ENCODE assay signal across 23 mouse cellular contexts in the genomic region with DNA sequence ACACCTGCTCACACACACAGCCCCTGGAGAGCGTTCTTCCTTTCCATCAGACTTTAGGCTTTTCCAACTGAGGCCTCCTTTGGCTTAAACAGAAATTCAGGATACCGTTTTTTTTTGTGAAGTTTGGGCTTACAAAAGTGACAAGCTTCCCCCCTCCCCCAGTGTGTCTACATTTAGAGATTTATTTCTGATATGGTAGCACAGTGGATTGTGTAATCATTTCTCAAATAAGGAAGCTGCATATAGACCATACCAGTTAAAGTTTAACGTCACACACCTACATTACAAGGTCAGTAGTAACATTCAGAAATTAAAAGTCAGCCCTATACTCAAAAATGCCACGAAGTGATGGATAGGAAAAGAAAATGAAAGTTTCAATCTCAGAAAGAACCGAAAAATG. TPM values are rescaled to one million over a fixed set of nuclear protein-coding genes. Genes with fewer than 3 reads are reported as not detected.
A peak's percentile ranks its signal among the peaks of the same experiment; 100 is the strongest.
DNase-seq lines count a peak whose midpoint lies in the region; ATAC-seq and TF ChIP-seq lines count a peak whose summit lies in the region.
"Had no signal": no experiment of that assay in that cellular context is flagged by ENCODE, and none has a peak within 500 bp of the region (broad histone marks: within the 10 kb centered on the region; RNA-seq: fewer than 3 reads in every experiment).

No protein-coding gene starts in this region.

- no peak for TF ChIP-seq CTCF in stomach, postnatal 0 days (IDR thresholded peaks at IDR 0.05; ENCODE audit: low read depth)

- H3K79me2 ChIP-seq in macrophage (ENCODE audit: inconsistent target), result no peaks in the 10 kb centered on the region

- no peak for TF ChIP-seq EP300 in stomach, postnatal 0 days (optimal IDR thresholded peaks at IDR 0.05)

- ATAC-seq in heart, embryonic 13.5 days (ENCODE audit: extremely low read depth, insufficient number of reproducible peaks, low FRiP score, low TSS enrichment), result no peak
- no peak for ATAC-seq in stomach, embryonic 15.5 days (ENCODE audit: insufficient read depth, low FRiP score, low read depth)
- no peak for ATAC-seq in stomach, postnatal 0 days (ENCODE audit: low FRiP score, low TSS enrichment)
- ATAC-seq in hindbrain, embryonic 11.5 days (ENCODE audit: low FRiP score), result no peak
- ATAC-seq in forebrain, embryonic 12.5 days (ENCODE audit: low FRiP score), result no peak
- ATAC-seq: forebrain, embryonic 14.5 days; midbrain, embryonic 16.5 days had no signal

- no peak overlapping the region for H3K4me3 ChIP-seq in heart, embryonic 13.5 days
- H3K4me3 ChIP-seq in stomach, embryonic 15.5 days (replicated peaks), result no peak overlapping the region
- H3K4me3 ChIP-seq in stomach, postnatal 0 days (ENCODE audit: low read depth, low read length), result no peak overlapping the region
- no peak overlapping the region for H3K4me3 ChIP-seq in macrophage (ENCODE audit: inconsistent target)
- no peak overlapping the region for H3K4me3 ChIP-seq in hindbrain, embryonic 11.5 days (ENCODE audit: low read depth, low read length)
- H3K4me3 ChIP-seq in forebrain, embryonic 12.5 days (replicated peaks), result no peak overlapping the region
- H3K4me3 ChIP-seq: heart, embryonic 10.5 days; hindbrain, embryonic 10.5 days; limb, embryonic 12.5 days; myocyte; neural tube, embryonic 13.5 days had no signal

- H3K36me3 ChIP-seq in heart, embryonic 13.5 days, result peaks cover 7% of the 10 kb centered on the region
- H3K36me3 ChIP-seq in stomach, embryonic 15.5 days, result 0 out of 2 replicates have a peak, but pooled peaks cover 6% of the 10 kb centered on the region
- no peaks in the 10 kb centered on the region for H3K36me3 ChIP-seq in stomach, postnatal 0 days (ENCODE audit: control insufficient read depth, insufficient read depth, low read length)
- H3K36me3 ChIP-seq in macrophage (ENCODE audit: inconsistent target), result no peaks in the 10 kb centered on the region
- H3K36me3 ChIP-seq in hindbrain, embryonic 11.5 days (ENCODE audit: control insufficient read depth, insufficient read depth, low read length), result no peaks in the 10 kb centered on the region
- H3K36me3 ChIP-seq in forebrain, embryonic 12.5 days (replicated peaks), result no peaks in the 10 kb centered on the region
- H3K36me3 ChIP-seq: hindbrain, embryonic 10.5 days; neural tube, embryonic 13.5 days had no signal

- intact Hi-C loops in heart, postnatal 36 days (cut with DNase I), result no loop called here

- peaks cover 34% of the 10 kb centered on the region for H3K4me1 ChIP-seq in heart, embryonic 13.5 days
- H3K4me1 ChIP-seq in stomach, embryonic 15.5 days, result peaks cover 12% of the 10 kb centered on the region; the same call in 1 of the 2 replicates
- H3K4me1 ChIP-seq in stomach, postnatal 0 days (replicated peaks; ENCODE audit: control insufficient read depth, insufficient read depth), result no peaks in the 10 kb centered on the region
- H3K4me1 ChIP-seq in hindbrain, embryonic 11.5 days (replicated peaks; ENCODE audit: control insufficient read depth, insufficient read depth, low read length), result no peaks in the 10 kb centered on the region
- no peaks in the 10 kb centered on the region for H3K4me1 ChIP-seq in forebrain, embryonic 12.5 days
- H3K4me1 ChIP-seq: neural tube, embryonic 13.5 days had no signal

- H3K27ac ChIP-seq in heart, embryonic 13.5 days (replicated peaks), result no peak overlapping the region
- H3K27ac ChIP-seq in stomach, embryonic 15.5 days, result peak overlapping the region; percentile 36; the same call in 1 of the 2 replicates
- no peak overlapping the region for H3K27ac ChIP-seq in stomach, postnatal 0 days (replicated peaks)
- peak overlapping the region; percentile 80 for H3K27ac ChIP-seq in macrophage
- H3K27ac ChIP-seq in hindbrain, embryonic 11.5 days (ENCODE audit: low read depth, low read length), result no peak overlapping the region
- no peak overlapping the region for H3K27ac ChIP-seq in forebrain, embryonic 12.5 days
- H3K27ac ChIP-seq: hindbrain, embryonic 10.5 days; limb, embryonic 12.5 days; neural tube, embryonic 13.5 days had no signal

- no peak overlapping the region for H3K4me2 ChIP-seq in heart, embryonic 13.5 days
- H3K4me2 ChIP-seq in stomach, embryonic 15.5 days, result no peak overlapping the region
- no peak overlapping the region for H3K4me2 ChIP-seq in stomach, postnatal 0 days (replicated peaks; ENCODE audit: low read depth)
- no peak overlapping the region for H3K4me2 ChIP-seq in hindbrain, embryonic 11.5 days (replicated peaks; ENCODE audit: low read depth, low read length)
- no peak overlapping the region for H3K4me2 ChIP-seq in forebrain, embryonic 12.5 days
- H3K4me2 ChIP-seq: limb, embryonic 12.5 days; neural tube, embryonic 13.5 days had no signal

- 0 out of 2 replicates have a peak overlapping the region, but pooled peaks have one; percentile 10 for H3K9ac ChIP-seq in heart, embryonic 13.5 days
- H3K9ac ChIP-seq in stomach, embryonic 15.5 days, result no peak overlapping the region
- no peak overlapping the region for H3K9ac ChIP-seq in stomach, postnatal 0 days (ENCODE audit: low read length)
- no peak overlapping the region for H3K9ac ChIP-seq in hindbrain, embryonic 11.5 days (ENCODE audit: low read depth, low read length)
- H3K9ac ChIP-seq in forebrain, embryonic 12.5 days, result no peak overlapping the region
- H3K9ac ChIP-seq: limb, embryonic 12.5 days; neural tube, embryonic 13.5 days had no signal

- no peak for DNase-seq in heart, postnatal 36 days
- no peak for DNase-seq in stomach, postnatal 0 days (ENCODE audit: low spot score)
- no peak for DNase-seq in cerebellum, postnatal 25 days
- DNase-seq in hindbrain, embryonic 11.5 days (ENCODE audit: low spot score), result no peak
- DNase-seq: cerebellum, adult 2 months; cerebellum, postnatal 36 days; kidney, postnatal 4 days; lung, adult 18-20 months; lung, postnatal 10 days; retina, postnatal 1 day; right cerebral cortex, postnatal 25 days; thymus, adult 2 months had no signal

- H3K9me3 ChIP-seq in heart, embryonic 13.5 days, result peaks cover 6% of the 10 kb centered on the region; the same call in 1 of the 2 replicates
- H3K9me3 ChIP-seq in stomach, embryonic 15.5 days, result no peaks in the 10 kb centered on the region
- no peaks in the 10 kb centered on the region for H3K9me3 ChIP-seq in stomach, postnatal 0 days (ENCODE audit: control insufficient read depth, low read length)
- peaks cover 3% of the 10 kb centered on the region; the same call in 1 of the 2 replicates for H3K9me3 ChIP-seq in hindbrain, embryonic 11.5 days (ENCODE audit: control insufficient read depth, low read length)
- H3K9me3 ChIP-seq in forebrain, embryonic 12.5 days, result peaks cover 4% of the 10 kb centered on the region; the same call in 1 of the 2 replicates

- 71% methylated on average over 5 of the region's 5 CpGs for WGBS in heart, embryonic 13.5 days
- 61% methylated on average over 5 of the region's 5 CpGs for WGBS in stomach, embryonic 15.5 days
- WGBS in stomach, postnatal 0 days, result 55% methylated on average over 5 of the region's 5 CpGs
- WGBS in macrophage (ENCODE audit: missing documents), result 33% methylated on average over 5 of the region's 5 CpGs
- 87% methylated on average over 5 of the region's 5 CpGs for WGBS in hindbrain, embryonic 11.5 days
- WGBS in forebrain, embryonic 12.5 days, result 86% methylated on average over 5 of the region's 5 CpGs

- no peaks in the 10 kb centered on the region for H3K27me3 ChIP-seq in heart, embryonic 13.5 days (replicated peaks)
- no peaks in the 10 kb centered on the region for H3K27me3 ChIP-seq in stomach, embryonic 15.5 days (replicated peaks)
- no peaks in the 10 kb centered on the region for H3K27me3 ChIP-seq in stomach, postnatal 0 days (ENCODE audit: control insufficient read depth, insufficient read depth, low read length)
- no peaks in the 10 kb centered on the region for H3K27me3 ChIP-seq in hindbrain, embryonic 11.5 days (ENCODE audit: control insufficient read depth, insufficient read depth, low read length)
- no peaks in the 10 kb centered on the region for H3K27me3 ChIP-seq in forebrain, embryonic 12.5 days
- H3K27me3 ChIP-seq: limb, embryonic 12.5 days; neural tube, embryonic 13.5 days had no signal

RNA-seq across cellular contexts. Expression of a gene that starts 24.8 kb away (rescaled TPM):
- polyA plus RNA-seq in heart, embryonic 13.5 days (2015; fragmentation: Nextera tagmentation; extraction: Ambion mirVana), result 1.2 and 1.5 TPM in 2 replicates
- 1 to 10 TPM; 5.3 to 6.7 TPM for total RNA-seq in heart, postnatal 36 days (2021)
- polyA plus RNA-seq in stomach, embryonic 15.5 days (2015; fragmentation: Nextera tagmentation; extraction: Ambion mirVana), result 10.8 and 12.3 TPM in 2 replicates
- polyA plus RNA-seq in stomach, postnatal 0 days (2015; fragmentation: Nextera tagmentation; extraction: Ambion mirVana), result 5.9 and 6.6 TPM in 2 replicates
- 10 to 100 TPM in 19 of 26 experiments, 1 to 10 TPM in 7; 3.2 to 21.0 (median 13.3) TPM for total RNA-seq in macrophage (2018; cell fraction: chromatin; rRNA removed)
- 1 to 10 TPM; 2.2 to 5.5 (median 3.8) TPM for total RNA-seq in macrophage (2018; cell fraction: cytosol; rRNA removed)
- total RNA-seq in macrophage (2018; cell fraction: nucleus; rRNA removed), result 10 to 100 TPM in 4 of 26 experiments, 1 to 10 TPM in 22; 2.8 to 28.3 (median 7.5) TPM
- 2.1 to 11.2 TPM (median 2.1 TPM) in 3 replicates for polyA plus RNA-seq in macrophage (2018)
- 1.2 and 1.3 TPM in 2 replicates for polyA plus RNA-seq in hindbrain, embryonic 11.5 days (2014; fragmentation: Nextera tagmentation; extraction: Ambion mirVana)
- polyA plus RNA-seq in forebrain, embryonic 12.5 days (2016; fragmentation: Nextera tagmentation; extraction: Ambion mirVana), result 1.6 and 3.3 TPM in 2 replicates

RNA-seq across cellular contexts. Expression of a gene that starts 51.8 kb away (rescaled TPM):
- polyA plus RNA-seq in heart, embryonic 13.5 days (2015; fragmentation: Nextera tagmentation; extraction: Ambion mirVana), result 287 and 310 TPM in 2 replicates
- total RNA-seq in heart, postnatal 36 days (2021), result 100 to 1,000 TPM; 291 to 337 TPM
- polyA plus RNA-seq in stomach, embryonic 15.5 days (2015; fragmentation: Nextera tagmentation; extraction: Ambion mirVana), result 267 and 309 TPM in 2 replicates
- 234 and 250 TPM in 2 replicates for polyA plus RNA-seq in stomach, postnatal 0 days (2015; fragmentation: Nextera tagmentation; extraction: Ambion mirVana)
- total RNA-seq in macrophage (2018; cell fraction: chromatin; rRNA removed), result 10 to 100 TPM in 2 of 26 experiments, 1 to 10 TPM in 15, not detected in 9; 2.3 to 26.6 (median 6.0) TPM
- 100 to 1,000 TPM in 4 of 26 experiments, 10 to 100 TPM in 22; 58.2 to 118 (median 86.3) TPM for total RNA-seq in macrophage (2018; cell fraction: cytosol; rRNA removed)
- total RNA-seq in macrophage (2018; cell fraction: nucleus; rRNA removed), result 10 to 100 TPM in 12 of 26 experiments, 1 to 10 TPM in 13, not detected in 1; 2.9 to 30.0 (median 9.8) TPM
- 27.2 to 144 TPM (median 80.5 TPM) in 3 replicates for polyA plus RNA-seq in macrophage (2018)
- 326 and 345 TPM in 2 replicates for polyA plus RNA-seq in hindbrain, embryonic 11.5 days (2014; fragmentation: Nextera tagmentation; extraction: Ambion mirVana)
- polyA plus RNA-seq in forebrain, embryonic 12.5 days (2016; fragmentation: Nextera tagmentation; extraction: Ambion mirVana), result 274 and 306 TPM in 2 replicates

RNA-seq across cellular contexts. Expression of a gene that starts 53.1 kb away (rescaled TPM):
- polyA plus RNA-seq in heart, embryonic 13.5 days (2015; fragmentation: Nextera tagmentation; extraction: Ambion mirVana), result 5.3 and 5.4 TPM in 2 replicates
- total RNA-seq in heart, postnatal 36 days (2021), result 10 to 100 TPM; 20.0 to 21.2 TPM
- 4.6 and 5.7 TPM in 2 replicates for polyA plus RNA-seq in stomach, embryonic 15.5 days (2015; fragmentation: Nextera tagmentation; extraction: Ambion mirVana)
- 3.5 and 3.6 TPM in 2 replicates for polyA plus RNA-seq in stomach, postnatal 0 days (2015; fragmentation: Nextera tagmentation; extraction: Ambion mirVana)
- 10 to 100 TPM in 20 of 26 experiments, 1 to 10 TPM in 6; 1.1 to 35.9 (median 16.7) TPM for total RNA-seq in macrophage (2018; cell fraction: chromatin; rRNA removed)
- 100 to 1,000 TPM in 22 of 26 experiments, 10 to 100 TPM in 4; 84.9 to 227 (median 142) TPM for total RNA-seq in macrophage (2018; cell fraction: cytosol; rRNA removed)
- total RNA-seq in macrophage (2018; cell fraction: nucleus; rRNA removed), result 10 to 100 TPM in 25 of 26 experiments, 1 to 10 TPM in 1; 8.4 to 90.5 (median 37.8) TPM
- 89.6 to 180 TPM (median 127 TPM) in 3 replicates for polyA plus RNA-seq in macrophage (2018)
- polyA plus RNA-seq in hindbrain, embryonic 11.5 days (2014; fragmentation: Nextera tagmentation; extraction: Ambion mirVana), result 7.4 and 9.5 TPM in 2 replicates
- 3.0 and 3.1 TPM in 2 replicates for polyA plus RNA-seq in forebrain, embryonic 12.5 days (2016; fragmentation: Nextera tagmentation; extraction: Ambion mirVana)

Comparison
In these comparisons a context has a peak if more than half of its experiments do, and no peak if none do; other contexts are left out.
1. H3K27ac ChIP-seq: peak in stomach, embryonic 15.5 days (single experiment) and macrophage (single experiment); none in heart, embryonic 13.5 days (single experiment), stomach, postnatal 0 days (single experiment), hindbrain, embryonic 11.5 days (single experiment) and forebrain, embryonic 12.5 days (single experiment).